Mouse (Mus musculus): ENCODE data around the gene Rrp7a.

DNA sequence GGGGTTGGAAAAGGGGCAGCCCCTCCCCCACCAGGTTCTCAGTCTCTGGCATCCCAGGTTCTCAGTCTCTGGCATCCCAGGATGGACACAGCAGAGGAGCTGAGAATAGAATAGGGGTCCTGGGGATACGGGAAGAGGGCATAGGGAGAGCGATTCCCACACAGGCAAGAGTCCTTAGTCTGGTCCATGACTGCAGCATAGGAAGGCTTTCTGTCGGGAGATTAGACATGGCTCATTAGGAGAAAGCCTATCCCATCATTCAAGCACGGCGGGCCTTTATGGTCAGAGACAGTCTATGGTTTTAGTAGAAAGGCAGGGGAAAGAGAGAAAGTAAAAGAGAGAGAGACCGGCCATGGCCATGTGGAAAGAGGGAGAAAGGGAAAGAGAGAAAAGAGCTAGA, 14.8 kb downstream of the Rrp7a start:
- TF ChIP-seq POLR2A (IDR thresholded peaks at IDR 0.05; ENCODE audit: control insufficient read depth, low read depth, low read length), result no peak
- TF ChIP-seq CTCF (IDR thresholded peaks at IDR 0.05; ENCODE audit: control insufficient read depth, insufficient read depth, insufficient replicate concordance, low read depth, low read length), result no peak
